Mouse (Mus musculus) T-cell, adult 2 months (primary cell): Measurements from ENCODE around the gene Pde6h.

Experiments used
- DNase-seq: peaks from one replicate; pipeline ENCODE4 v3.0.0; 2022; ENCODE audit warnings: low spot score

Pde6h gene

DNA sequence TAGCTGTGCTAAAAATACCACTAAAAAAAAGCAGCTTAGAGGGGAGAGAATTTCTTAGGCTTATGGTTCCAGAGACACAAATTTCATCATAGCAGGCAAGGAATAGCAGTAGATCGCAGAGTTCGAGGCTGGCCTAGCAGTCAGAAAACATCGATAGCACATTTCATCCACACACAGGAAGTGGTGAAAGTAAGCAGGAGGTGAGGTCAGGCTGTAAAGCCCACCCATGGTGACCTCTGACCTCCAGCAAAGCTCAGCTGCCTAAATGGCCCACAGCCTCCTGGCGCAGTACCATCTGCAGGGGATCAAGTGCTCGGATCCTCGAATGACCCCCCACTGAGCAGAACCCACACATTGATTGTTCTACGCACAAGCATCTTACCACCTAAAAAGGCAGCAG, 59.6 kb downstream of the Pde6h start:
- DNase-seq: no peak

DNA sequence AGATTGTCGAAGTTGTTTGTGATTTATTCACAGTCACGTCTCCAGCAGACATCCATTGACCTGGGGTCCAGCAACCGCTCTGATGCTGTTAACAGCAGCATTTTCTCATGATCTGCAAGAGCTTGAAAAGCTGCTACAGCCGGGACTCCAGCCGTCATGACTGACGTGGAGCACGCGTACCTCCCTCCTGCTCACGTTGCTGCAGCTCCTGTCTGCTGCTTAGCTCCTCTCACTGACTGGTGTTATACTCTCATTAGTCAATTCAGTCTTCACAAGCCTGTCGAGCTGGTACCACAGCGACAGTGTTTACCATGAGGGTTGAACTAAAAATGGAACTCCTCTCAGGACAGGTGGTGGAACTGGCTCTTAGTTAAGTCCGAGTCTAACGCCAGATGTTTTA, 62.4 kb downstream of the Pde6h start:
- DNase-seq: no peak

DNA sequence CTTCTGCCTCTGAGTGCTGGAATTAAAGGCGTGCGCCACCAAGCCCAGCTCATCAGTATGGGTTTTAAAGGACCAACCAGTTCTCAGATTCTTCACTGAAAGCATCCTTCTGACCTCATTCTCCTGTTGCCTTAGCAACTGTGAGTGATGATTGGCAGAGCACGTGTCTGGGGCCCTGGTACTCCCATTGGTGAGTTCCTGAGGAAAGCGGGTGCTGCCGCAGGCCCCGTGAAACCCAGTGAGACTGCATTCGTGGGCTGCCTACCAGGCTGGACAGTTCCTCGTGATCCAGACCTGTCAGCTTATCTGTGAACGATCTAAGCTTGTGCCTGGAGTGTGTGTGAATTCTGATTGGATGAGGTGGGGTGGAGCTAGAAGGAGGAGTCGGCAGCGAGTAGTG, 63.1 kb downstream of the Pde6h start:
- no peak for DNase-seq

DNA sequence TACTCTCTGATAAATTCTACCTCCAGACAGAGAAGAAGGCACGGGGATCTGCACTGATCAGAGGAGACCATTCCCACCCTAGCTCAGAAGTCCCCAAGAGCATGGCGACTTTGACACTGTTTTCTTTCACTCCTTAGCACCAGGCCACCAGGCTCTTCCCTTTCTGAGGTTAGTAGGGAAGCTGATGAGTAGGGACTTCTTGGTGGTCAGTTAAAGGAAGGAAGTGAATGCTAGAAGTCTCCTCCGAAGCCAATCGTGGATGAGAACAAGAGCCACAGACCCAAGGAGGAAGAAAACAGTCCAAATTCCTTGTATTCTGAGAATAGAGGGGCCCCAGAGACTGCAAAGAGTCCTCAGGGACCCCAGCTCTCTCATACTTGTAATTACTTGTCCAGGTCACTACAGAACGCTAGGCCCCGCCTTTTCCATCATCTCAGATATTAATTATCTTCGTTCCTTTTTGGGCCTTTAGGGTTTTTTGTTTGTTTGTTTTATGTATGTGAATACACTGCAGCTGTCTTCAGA, 65.0 kb downstream of the Pde6h start:
- no peak for DNase-seq

DNA sequence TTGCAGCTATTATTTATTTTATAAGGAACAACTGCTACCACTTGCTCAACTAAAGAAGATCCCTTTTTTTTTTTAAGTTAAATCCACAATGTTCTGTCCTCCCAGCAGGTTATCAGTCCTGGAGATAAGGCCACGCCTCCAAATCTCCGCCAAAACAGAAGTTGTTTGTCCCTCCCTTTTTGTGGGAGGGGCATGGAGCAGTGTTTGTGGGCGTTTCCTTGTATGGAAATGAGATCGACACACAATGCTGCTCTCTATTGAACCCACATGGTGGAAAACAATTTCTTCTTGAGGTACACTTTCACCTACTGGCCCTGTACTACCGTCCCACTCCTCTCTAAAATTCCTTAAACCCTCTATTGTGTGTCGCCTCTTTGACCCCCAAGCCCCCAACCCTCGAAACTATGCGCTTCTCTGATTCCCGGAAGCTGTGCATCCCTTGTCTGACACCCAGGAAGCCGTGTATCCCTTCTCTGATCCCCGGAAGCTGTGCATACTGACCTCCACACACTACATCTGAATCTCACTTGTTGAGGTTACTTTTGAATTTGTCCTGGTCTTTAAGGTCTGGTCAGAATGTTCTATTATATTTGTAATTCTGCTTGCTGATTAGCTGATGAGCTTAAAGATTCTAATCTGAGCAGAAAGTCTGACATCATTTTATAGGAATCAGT, 66.3 kb downstream of the Pde6h start:
- no peak for DNase-seq

DNA sequence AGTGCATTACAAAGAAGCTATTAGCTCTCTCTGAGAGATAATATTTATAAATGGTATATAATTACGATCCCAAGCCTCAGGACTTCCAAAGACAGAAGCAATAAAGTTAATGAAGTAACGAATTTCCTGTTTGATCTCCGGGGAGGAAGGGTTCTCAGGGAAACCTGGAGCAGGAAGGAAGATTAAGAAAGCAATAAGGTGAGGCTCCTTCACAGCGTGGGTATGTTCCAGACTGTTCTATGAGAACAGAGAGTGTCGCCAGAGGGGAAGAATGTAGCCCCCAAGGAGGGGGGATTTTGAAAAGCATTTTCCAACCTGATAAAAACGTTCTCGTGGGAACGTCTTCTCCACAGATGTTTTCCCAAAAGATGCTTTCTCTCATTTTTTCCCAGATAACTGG, 66.9 kb downstream of the Pde6h start:
- DNase-seq: no peak

DNA sequence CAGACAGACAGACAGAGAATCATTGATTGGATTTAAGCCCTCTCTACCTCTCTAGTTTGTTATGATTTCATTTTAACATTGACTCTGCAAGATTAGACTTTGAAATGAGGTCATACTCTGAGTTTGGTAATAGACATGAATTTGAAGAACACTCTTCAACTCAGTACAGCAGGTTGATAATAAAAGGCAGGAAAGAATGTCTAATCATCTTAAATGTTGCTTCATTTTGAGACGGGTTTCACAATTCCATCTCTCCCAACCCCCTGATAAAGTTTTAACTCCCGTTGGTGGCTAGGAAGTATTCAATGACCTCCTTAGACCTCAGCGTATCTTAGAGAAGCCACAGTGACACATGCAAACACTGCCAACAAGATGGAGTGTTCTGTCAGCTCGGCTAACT, 69.9 kb downstream of the Pde6h start:
- DNase-seq: no peak

DNA sequence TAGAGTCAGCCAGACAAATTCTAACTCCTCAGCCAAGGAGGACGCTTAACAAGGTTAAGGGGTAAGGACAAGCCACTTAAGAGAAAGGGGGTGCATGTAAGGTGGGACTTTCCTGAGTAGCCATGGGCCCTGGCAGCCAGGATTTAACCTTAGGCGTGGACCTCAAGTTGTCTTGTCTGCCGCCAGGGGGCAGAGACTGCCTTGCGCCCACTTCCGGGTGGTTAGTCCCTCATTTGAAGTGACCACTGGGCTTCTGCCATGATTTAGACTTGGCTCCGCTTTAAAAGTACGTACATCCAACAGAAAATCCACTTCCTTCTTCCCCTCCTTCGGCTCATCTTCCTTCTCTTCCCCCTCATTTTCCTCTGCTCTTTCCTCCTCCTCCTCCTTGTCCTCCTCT, 71.9 kb downstream of the Pde6h start:
- DNase-seq: no peak

DNA sequence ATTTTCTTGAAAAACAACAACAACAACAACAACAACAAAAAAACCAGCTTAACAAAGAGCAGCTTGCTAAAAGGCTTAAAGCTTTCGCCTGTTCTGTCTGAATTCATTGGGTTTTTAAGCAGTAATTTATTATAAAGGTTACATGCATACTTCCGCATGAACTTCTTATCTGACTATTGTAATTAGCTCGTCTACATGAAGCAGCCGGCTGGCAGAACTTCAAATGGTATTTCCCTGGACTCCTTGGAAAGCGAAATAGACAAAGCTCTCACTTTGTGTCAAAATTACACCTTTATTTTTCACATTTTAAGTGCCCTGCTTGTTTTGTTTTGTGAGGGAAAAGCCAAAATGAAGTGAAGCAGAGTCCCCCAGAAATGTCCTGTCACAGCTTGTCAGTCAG, 72.7 kb downstream of the Pde6h start:
- no peak for DNase-seq

DNA sequence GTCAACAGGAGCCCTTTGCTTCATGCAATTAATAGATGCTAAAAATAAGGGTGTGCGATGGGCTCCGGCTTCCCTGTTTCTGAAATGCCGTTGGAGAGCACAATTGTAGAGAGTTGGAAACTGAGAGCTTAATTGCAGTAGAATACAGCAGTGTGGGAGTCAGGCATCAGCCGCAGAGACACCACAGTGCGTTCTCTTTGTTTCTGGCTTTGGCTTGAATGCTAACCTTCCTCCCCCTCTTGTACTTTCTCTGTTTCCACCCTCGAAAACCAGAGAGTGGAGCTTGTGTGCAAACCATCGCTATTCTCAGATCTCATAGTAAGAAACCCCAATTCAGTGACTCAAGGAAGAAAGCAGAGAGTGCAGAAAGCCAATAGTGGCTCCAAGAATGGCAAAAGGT, 74.5 kb downstream of the Pde6h start:
- no peak for DNase-seq

DNA sequence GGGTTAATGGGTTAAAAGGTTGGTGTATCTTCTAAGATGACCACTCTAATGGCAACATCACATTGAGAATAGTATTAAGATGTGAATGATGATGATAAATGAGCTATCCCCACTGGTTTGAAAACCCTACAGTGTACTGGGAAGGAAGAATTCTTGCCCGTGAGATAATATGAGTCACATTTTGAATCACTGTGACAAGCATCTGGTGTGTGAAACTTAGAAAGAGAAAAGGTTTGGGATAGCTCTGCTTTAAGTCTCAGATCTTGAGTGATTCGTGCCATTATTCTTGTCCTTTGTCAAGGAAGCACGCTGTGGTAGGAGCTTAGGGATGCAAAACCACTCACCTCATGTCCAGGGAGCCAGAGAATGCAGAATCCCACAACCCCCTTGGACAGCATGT, 75.4 kb downstream of the Pde6h start:
- DNase-seq: no peak

DNA sequence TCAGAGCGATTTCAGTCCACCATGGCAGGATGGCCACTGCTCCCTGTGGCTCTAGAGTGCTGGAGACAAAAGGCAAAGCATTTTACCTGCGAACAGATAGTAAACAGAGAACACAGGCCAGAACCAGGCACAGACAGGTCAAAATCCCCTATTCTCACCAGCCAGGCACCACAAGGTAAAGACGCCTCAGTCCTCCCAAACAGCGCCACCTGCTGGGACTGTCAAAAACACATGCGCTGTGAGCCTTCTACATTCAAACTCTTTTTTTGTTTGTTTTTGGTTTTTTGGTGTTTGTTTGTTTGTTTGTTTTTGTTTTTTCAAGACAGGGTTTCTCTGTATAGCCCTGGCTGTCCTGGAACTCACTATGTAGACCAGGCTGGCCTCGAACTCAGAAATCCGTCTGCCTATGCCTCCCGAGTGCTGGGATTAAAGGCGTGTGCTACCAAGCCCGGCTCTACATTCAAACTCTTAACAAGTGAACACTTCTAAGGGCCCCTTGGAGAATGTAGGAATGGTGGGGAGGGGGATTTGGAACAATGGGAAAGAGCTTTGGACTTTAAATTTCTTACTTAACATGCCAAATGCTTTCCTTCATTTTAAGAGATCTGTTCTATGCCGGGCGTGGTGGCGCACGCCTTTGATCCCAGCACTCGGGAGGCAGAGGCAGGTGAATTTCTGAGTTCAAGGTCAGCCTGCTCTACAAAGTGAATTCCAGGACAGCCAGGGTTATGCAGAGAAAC, 76.2 kb downstream of the Pde6h start:
- DNase-seq: no peak

DNA sequence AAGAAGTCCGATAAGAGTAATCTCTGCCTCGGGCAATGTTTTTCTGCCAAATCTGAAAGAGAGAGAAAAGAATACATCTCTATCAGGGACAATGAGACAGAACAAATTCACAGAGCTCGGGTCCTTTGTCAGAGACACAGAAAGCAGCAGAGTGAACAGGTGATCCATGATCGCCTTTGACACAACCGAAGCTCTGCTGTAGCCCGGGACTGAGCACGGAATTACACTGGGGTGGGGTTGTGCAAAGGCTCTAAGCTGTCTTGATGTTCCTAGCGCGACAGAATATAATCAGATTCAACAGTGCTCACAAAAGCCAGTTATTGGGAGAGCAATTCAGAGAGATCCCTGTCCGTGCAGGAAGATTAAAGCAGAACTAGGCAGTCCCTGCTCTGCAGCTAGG, 77.1 kb downstream of the Pde6h start:
- no peak for DNase-seq

DNA sequence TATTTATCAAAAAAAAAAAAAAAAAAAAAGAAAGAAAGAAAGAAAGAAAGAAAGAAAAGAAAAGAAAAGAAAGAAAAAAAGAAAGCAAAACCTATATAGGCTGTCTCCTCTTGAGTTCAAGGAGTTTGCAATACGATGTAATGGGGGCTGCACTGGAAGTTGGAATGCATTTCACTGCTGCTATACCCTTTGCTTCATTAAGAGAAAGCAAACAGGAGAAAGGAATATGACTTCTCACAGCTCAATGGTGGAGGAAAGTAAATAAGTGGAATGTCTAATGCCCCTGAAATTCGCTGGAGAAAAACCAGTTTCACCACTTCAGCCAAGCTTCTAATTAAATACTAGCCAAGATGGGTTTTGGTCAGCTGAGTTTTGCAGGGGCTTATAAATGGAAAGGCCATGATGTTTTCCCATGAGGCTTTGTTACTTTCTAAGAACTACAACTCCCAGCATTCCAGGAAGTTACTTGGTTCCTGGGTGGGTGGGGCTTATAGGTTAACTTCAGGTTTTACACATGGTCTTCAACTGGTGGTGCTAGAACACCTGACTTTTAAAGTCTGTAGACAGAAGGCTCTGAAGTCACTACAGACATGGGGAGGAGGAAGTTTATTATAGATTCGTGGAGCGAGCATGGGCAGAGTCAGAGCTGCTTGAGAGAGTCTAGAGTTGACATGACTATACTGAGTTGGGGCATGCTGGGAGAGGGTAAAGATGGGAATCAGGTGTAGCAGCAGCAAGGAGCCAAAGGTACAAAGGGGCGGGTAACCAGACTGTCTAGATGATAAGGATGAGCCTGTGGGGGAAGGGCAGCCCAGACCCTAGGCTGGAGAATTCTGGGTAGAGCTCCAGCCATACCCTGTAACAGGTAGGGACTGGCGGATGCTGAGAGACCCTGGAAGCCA, 77.9 kb downstream of the Pde6h start:
- no peak for DNase-seq

DNA sequence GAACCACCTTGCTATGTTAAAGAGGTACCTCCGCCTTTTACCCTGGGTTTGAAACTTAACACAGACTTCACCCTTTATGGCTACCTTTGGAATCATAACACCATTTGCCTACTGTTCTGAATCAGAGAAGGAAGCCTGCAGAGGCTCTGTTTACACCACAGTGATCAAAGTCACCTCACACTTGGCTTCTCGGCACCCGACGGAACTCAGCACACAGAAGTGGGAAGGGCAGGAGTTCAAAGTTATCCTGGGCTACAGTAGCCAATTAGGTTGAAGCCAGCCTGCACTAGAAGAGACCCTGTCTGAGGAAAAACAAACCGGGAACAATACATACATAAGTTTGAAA, 78.5 kb downstream of the Pde6h start:
- DNase-seq: no peak

DNA sequence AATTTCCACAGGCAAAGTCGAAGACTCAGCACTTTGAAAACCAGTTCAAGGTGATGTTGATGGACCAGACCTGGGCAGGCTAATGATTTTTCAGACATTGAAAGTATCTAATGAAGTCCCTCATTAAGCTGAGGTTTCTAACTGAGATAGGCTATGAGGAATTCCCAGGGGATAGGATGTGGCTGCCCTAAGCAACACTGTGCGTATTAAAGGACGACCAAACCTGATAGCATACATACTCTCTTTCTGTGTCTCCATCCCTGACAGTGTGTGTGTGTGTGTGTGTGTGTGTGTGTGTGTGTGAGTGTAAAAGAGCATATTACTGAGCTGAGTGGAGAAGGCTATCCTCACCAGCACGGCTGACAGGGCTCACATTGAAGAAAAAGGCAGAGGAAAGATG, 80.7 kb downstream of the Pde6h start:
- no peak for DNase-seq

DNA sequence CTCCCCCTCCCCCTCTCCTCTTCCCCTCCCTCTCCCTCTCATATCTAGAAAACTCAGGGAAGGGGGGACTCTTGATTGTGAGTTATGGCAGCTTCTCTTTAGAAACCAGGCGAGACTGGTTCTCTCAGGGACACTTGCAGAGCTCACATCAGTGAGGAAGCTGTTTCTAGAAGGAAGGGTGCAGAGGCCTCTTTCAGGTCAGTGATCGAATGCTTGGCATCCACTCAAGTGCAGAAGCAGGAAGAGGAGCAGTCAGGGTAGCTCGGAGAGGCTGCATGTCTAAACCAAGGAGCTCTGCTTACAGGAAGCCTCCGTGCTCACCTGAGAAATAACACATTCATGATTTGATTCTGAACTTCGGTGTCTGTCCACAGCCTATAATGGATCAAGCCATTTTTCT, 87.6 kb downstream of the Pde6h start:
- DNase-seq: no peak

DNA sequence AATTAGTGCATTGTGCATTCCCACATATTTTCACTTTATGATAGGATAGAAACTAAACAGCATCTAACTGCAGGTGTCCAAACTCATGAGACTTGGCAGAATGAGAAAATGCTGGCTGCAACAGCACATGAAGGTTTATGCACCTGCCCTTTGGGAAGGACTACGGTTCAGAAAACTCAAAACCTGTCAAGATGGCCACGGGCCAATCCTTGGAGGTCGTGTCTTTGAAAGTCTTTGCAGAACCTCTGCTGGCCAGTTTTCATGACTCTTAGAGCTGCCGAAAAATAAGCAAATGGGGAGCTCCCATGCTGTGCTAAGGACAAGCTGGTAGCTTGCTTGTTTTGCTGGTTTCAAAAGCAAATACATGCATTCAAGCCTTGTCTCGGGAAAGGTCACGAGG, 90.7 kb downstream of the Pde6h start:
- DNase-seq: no peak

DNA sequence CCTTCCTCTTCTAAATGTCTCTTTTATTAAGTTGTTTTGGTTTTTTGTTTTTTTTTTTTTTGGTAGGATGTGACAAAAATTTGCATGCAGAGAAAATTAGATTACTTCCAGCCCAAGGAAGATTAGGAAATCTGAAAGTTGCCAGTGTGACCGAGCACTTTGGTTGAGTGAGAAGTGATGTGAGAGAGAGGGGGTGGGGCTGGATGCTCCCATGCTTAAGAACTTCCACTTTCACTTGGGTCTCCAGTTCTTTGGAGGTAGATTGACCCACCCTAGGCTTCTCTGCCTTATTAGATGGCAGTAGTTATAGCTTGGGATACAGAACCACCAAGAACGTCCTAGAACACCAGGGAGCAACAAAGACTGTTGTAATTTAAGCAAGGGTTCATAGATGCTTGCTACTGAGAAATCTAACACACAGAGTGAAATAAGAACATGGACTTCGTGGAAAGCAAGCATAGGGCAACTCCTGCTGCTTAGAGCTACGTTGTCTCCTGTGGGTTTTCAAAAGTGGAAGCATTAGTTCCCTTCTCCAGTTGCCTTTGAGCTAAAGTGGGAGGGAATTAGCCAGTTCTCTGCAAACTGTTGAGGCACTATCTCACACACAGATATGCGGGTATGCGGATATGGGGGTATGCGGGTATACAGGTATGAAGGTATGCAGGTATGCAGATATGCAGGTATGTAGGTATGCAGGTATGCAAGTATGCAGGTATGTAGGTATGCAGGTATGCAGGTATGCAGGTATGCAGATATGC, 93.8 kb downstream of the Pde6h start:
- no peak for DNase-seq
